Mouse (Mus musculus) gastrocnemius, postnatal 25 days (tissue): ENCODE data around the gene Micall2. TPM values are rescaled to one million over a fixed set of nuclear protein-coding genes. Genes with fewer than 3 reads are reported as not detected.
"Not testable (repeated sequence)": the region's sequence is repeated elsewhere in the genome, so short reads cannot be mapped to it uniquely, and the experiment has no call there.

Source experiments
- DNase-seq: peaks from one replicate; pipeline ENCODE4 v3.0.0; 2022
- long read RNA-seq, 2 experiments: library from polyadenylated mRNA; stranded (forward); transcript quantifications; one replicate each; pipeline ENCODE4 v2.0.0; 2021
- total RNA-seq, 2 experiments: library from RNA; stranded (reverse); gene quantifications; 1 replicate in 1 of 2; 2 replicates in 1 of 2; pipeline ENCODE4 v1.2.3; 2021

Gene Micall2
- total RNA-seq = 1 to 10 TPM in 1 of 2 experiments, under 1 TPM in 1; 0.64 to 1.3 TPM
- long read RNA-seq, experiment 1, partial matches to known transcripts = 0 of 1 reads
- long read RNA-seq, experiment 1, other reads (novel, unspliced or antisense) = 1 of 1 reads
- long read RNA-seq, experiment 2 = 0 reads

GRCm38 (mm10) chr5:139735677-139736503, at the start of gene Micall2:
Gene Micall2, minus strand, starts transcription at chr5:139736336.
- peak; percentile 95 for DNase-seq

- no peak for DNase-seq
Measured at GRCm38 (mm10) chr5:139781406-139781805, 45.3 kb upstream of the Micall2 start.

GRCm38 (mm10) chr5:139776966-139777365, 40.8 kb upstream of the Micall2 start:
- no peak for DNase-seq

GRCm38 (mm10) chr5:139775216-139775926, 39.2 kb upstream of the Micall2 start, which contains the start of gene Ints1:
Gene Ints1, minus strand, starts transcription at chr5:139775674.
- DNase-seq = peak; percentile 89

GRCm38 (mm10) chr5:139768216-139768615, 32.1 kb upstream of the Micall2 start:
- DNase-seq = no peak

- DNase-seq = no peak
Measured at GRCm38 (mm10) chr5:139764296-139764695, 28.2 kb upstream of the Micall2 start.

GRCm38 (mm10) chr5:139758096-139758495, 22.0 kb upstream of the Micall2 start:
- DNase-seq = no peak

- no peak for DNase-seq
Measured at GRCm38 (mm10) chr5:139756586-139756985, 20.4 kb upstream of the Micall2 start.

GRCm38 (mm10) chr5:139756135-139756534, 20.0 kb upstream of the Micall2 start:
- DNase-seq = no peak

- no peak for DNase-seq
Measured at GRCm38 (mm10) chr5:139754753-139755152, 18.6 kb upstream of the Micall2 start.

- DNase-seq = peak; percentile 40
Measured at GRCm38 (mm10) chr5:139750535-139750934, 14.4 kb upstream of the Micall2 start.

- no peak for DNase-seq
Measured at GRCm38 (mm10) chr5:139749413-139750125, 13.4 kb upstream of the Micall2 start.

- DNase-seq = no peak
Measured at GRCm38 (mm10) chr5:139745771-139746170, 9.6 kb upstream of the Micall2 start.

- not testable (repeated sequence) for DNase-seq
Measured at GRCm38 (mm10) chr5:139742640-139743039, 6.5 kb upstream of the Micall2 start.

GRCm38 (mm10) chr5:139738592-139739315, 2.6 kb upstream of the Micall2 start:
- no peak for DNase-seq

GRCm38 (mm10) chr5:139737841-139738591, 1.9 kb upstream of the Micall2 start:
- DNase-seq = no peak

GRCm38 (mm10) chr5:139736504-139736940, 386 bp upstream of the Micall2 start:
- no peak for DNase-seq

GRCm38 (mm10) chr5:139734746-139735145, 1.4 kb downstream of the Micall2 start:
- no peak for DNase-seq

- no peak for DNase-seq
Measured at GRCm38 (mm10) chr5:139734016-139734415, 2.1 kb downstream of the Micall2 start.

GRCm38 (mm10) chr5:139732634-139733107, 3.5 kb downstream of the Micall2 start:
- DNase-seq = peak; percentile 45
